Mouse (Mus musculus): ENCODE data around the gene Mylk. TPM values are rescaled to one million over a fixed set of nuclear protein-coding genes. Genes with fewer than 3 reads are reported as not detected.

Gene Mylk
- total RNA-seq, 2 experiments from 2014 or later: 46.5 to 48.0 TPM

DNA sequence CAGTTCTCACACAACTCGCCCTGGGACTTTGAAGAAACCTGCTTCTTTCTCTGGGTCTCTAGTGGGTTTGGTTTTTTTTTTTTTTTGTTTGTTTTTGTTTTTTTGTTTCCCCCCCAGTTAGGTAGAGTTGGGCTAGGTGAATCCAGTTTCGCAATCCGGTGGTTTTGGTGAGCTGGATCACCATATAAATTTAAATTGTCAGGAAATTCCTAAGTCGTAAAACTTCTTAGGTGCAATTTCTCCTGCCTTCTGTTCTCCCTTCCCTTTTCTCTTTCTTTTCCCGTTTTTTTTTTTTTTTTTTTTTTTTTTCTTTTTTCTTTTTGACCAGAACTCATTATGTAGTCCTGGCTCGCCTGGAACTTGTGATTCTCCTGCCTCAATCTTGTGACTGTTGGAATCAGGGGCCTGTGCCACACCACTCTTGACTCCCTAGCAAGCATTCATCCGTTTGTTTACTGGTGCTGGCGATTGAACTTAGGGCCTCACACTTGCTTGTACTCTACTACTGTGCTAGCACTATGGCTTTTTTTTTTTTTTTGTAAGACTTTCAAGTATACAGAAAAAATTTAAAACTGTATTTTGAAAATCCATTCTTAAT lies 278.2 kb downstream of the Mylk start:
- no peak for DNase-seq

- no peak for DNase-seq
Observed at GRCm38 (mm10) chr16:35024300-35024699, 279.3 kb downstream of the Mylk start.

- no peak for DNase-seq
Observed at GRCm38 (mm10) chr16:35025347-35025746, 280.3 kb downstream of the Mylk start.

GRCm38 (mm10) chr16:35033241-35033640 lies 288.2 kb downstream of the Mylk start:
- DNase-seq: no peak

DNA sequence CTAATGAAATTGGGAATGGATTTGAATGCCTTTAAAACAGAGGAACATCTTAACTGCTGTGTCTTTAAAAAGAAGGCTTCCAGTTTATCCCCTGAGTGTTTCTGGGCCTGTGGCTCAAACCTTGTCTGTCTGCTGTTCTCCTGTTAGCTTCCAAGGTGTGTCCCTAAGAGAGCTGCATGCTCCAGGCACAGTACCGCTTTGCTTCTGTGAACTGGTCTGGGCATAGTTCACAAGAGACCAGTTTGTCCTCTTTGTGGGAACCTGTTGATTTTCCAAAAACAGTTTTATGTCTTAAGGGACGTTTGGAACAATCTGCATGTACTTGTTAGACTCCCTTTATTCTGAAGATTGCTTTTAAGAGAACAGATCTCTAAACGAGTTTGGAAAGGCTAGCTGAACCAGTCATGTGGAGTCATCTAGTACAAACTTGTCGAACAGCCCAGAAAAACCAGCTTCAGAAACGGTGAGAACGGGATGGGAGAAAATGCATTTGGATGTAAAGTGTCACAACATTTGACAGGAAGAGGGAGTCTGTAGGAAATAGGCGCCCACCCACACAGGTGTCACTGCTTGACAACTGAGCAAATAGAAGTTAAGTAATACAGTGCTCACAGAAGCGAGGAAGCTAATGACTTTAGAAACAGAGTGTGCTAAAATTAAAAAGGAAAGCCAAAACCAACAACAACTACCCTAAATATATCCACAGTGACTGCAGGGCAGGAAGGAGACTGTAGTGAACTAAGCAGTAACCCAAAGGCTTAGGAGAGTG lies 289.0 kb downstream of the Mylk start:
- no peak for DNase-seq

- no peak for DNase-seq
Observed at GRCm38 (mm10) chr16:35034971-35035370, 290.0 kb downstream of the Mylk start.

DNA sequence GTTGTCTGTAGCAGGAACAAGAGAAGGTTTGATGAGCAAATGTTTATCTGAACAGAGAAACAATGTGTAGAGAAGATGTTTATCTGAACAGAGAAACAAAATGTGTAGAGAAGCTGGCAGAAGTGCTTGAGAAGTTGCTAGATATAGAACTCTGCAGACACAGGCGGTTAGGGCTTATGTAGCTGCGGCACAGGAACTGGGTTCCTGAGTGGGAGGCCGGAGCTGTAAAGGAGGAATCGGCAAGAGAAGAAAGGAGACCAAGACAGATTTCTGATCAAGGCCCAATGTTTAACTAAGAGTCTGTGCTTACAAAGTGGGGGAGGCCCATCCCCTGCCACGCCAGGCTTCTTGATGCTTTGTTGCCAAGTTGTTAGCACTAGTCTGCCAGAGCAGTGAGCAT lies 291.7 kb downstream of the Mylk start:
- no peak for DNase-seq

DNA sequence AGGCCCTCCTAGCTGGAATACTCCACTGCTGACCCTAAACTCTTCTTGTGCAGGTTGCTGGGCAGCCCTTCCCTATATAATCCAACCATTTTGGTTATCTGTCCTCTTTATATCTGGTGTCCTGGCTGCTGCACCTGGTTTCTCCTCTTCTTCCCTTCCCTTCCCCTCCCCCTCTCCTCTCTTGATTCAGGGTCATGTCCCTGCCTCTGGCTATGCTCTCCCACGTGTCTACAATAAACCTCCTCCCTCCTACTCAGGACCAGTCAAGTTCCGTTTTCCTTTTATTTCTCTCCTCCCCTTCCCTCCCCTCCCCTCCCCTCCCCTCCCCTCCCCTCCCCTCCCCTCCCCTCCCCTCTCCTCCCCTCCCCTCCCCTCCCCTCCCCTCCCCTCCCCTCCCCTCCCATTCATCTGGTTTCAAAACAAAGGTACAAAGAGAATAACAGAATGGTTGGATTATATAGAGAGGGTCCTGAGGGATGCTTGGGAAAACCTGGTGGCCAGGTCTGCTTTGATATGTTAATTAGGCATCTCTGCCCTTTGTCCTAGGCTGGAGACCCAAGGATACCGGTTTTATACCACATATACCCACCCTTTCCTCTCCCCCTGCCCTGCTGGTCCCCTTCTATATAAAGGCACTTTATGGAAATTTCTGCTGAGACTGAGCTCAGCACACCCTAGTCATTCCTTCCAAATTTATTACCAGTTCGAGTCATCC lies 293.5 kb downstream of the Mylk start:
- DNase-seq: no peak

- no peak for DNase-seq
Observed at GRCm38 (mm10) chr16:35040154-35040553, 295.1 kb downstream of the Mylk start.

GRCm38 (mm10) chr16:35041001-35041400 lies 296.0 kb downstream of the Mylk start:
- DNase-seq: no peak

DNA sequence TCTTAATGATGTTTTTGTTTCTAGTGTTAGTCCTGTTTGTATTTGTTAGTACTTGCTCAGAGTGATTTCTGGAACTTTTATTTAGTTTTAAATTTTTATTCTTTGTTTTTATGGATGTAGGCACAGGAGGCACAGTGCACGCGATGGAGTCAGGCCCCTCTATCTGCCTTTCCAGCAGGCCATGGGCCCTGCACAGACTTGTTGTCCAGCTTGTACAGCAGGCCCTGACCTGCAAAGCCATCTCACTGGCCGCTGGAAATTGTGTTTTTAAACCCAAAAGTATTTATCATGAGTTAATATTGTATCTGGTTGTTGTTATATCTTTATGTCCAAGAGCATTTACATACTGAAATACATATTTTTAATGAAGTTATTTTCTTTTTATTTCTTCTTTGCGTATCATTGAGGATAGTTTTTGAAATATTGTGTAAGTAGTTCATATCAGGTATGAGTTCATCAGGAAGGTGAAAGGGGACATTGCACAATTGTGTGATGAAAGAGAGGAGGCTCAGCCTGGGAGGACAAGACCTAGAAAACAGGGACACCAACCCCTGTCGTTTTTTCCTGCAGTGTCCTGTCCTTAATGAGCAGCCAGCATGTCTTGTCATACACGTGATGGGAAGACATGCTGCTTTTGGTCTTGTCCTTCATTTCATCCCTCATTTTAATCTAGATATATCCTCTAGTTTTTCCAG lies 301.2 kb downstream of the Mylk start:
- DNase-seq: no peak

- DNase-seq: no peak
Observed at GRCm38 (mm10) chr16:35047272-35047969, 302.4 kb downstream of the Mylk start.

DNA sequence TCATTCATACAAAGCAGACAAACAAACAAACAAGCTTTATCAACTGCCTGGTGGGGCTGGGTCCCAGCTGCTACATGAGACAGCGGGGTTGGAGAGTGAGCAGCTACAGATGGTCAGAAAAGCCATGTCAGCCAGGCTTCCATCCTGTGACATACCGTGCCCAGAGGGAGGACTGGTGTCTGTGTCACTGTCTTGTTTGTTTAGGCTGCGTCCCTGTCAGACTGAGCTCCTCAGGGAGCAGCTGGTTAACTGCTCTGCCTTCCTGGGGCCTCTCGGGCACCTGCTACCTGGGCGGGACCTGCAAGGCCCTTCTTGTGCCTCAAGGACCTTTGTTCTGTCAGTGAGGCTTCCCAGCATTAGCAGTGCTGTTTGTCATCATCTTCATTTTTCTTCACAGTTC lies 306.1 kb downstream of the Mylk start:
- no peak for DNase-seq

Other genes with a start within 250 kb of the Mylk start
- gene Kalrn, start 171.7 kb upstream of the Mylk start, total RNA-seq (2021): 10 to 100 TPM; 16.3 to 17.8 TPM
- gene Ropn1, start 95.3 kb upstream of the Mylk start, total RNA-seq (2021): not detected
- gene Ccdc14, start 54.6 kb upstream of the Mylk start, total RNA-seq (2021): 1 to 10 TPM; 4.0 to 6.5 TPM